Mouse (Mus musculus): Measurements from ENCODE around the gene Pex11a. TPM values are rescaled to one million over a fixed set of nuclear protein-coding genes. Genes with fewer than 3 reads are reported as not detected.

The Pex11a gene
- polyA plus RNA-seq, 1 experiment from 2014 or later: 5.7 TPM

Other genes starting within 250 kb of the Pex11a start
- not detected in 2 replicates for gene Rhcg, start 125.5 kb downstream of the Pex11a start, polyA plus RNA-seq (2016; fragmentation: Nextera tagmentation; extraction: Ambion mirVana)
- 9.2 and 15.5 TPM in 2 replicates for gene Ticrr, start 82.9 kb downstream of the Pex11a start, polyA plus RNA-seq (2016; fragmentation: Nextera tagmentation; extraction: Ambion mirVana)
- gene Kif7, start 27.4 kb downstream of the Pex11a start, polyA plus RNA-seq (2016; fragmentation: Nextera tagmentation; extraction: Ambion mirVana): 3.8 and 5.2 TPM in 2 replicates
- not detected in 2 replicates for gene Plin1, start 10.2 kb downstream of the Pex11a start, polyA plus RNA-seq (2016; fragmentation: Nextera tagmentation; extraction: Ambion mirVana)
- gene Wdr93, start within 50 bp of the Pex11a start, polyA plus RNA-seq (2016; fragmentation: Nextera tagmentation; extraction: Ambion mirVana): 4.7 and 10.0 TPM in 2 replicates
- gene Mesp1, start 50.7 kb upstream of the Pex11a start, polyA plus RNA-seq (2016; fragmentation: Nextera tagmentation; extraction: Ambion mirVana): 0.16 and 0.30 TPM in 2 replicates
- 0.21 and 0.48 TPM in 2 replicates for gene Mesp2, start 67.6 kb upstream of the Pex11a start, polyA plus RNA-seq (2016; fragmentation: Nextera tagmentation; extraction: Ambion mirVana)
- gene Anpep, start 117.9 kb upstream of the Pex11a start, polyA plus RNA-seq (2016; fragmentation: Nextera tagmentation; extraction: Ambion mirVana): 6.8 and 8.3 TPM in 2 replicates
- gene Ap3s2, start 177.5 kb upstream of the Pex11a start, polyA plus RNA-seq (2016; fragmentation: Nextera tagmentation; extraction: Ambion mirVana): 37.7 and 41.3 TPM in 2 replicates
- 26.0 and 30.0 TPM in 2 replicates for gene Arpin, start 192.2 kb upstream of the Pex11a start, polyA plus RNA-seq (2016; fragmentation: Nextera tagmentation; extraction: Ambion mirVana)